Mouse (Mus musculus): ENCODE results near the gene Glce. TPM values are rescaled to one million over a fixed set of nuclear protein-coding genes. Genes with fewer than 3 reads are reported as not detected.

Glce gene
- total RNA-seq (2021), result 10 to 100 TPM; 28.5 to 31.1 TPM

GRCm38 (mm10) chr9:62122508-62123215 lies at the start of gene Glce:
Gene Glce, minus strand, starts transcription at chr9:62122655.
- DNase-seq (ENCODE audit: low spot score in 2 of 2), result peak; percentile 97 to 98
- intact Hi-C loops (cut with DNase I), result loop anchor here (2.0 to 10.0 kb wide), 3 partner anchors 82 to 158 kb away; no protein-coding TSS in a partner anchor

DNA sequence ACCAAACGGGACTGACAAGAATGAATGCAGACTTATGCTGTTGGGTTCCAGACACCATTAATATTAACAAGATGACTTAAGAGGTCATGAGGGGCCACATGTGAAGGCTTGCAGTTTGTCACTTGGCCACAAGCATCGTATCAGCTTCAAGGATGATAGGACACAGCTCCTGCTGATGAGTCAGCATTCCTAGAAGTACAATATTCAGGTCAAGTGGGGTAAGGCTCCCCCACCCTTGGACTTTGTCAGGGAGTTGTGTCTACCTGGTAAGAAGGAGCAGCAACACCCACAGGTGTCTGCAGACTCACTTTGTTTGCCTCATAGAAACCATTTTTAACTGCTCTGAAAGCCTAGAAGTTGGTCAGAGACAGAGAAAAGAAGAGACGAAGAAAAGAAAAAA lies 49.8 kb upstream of the Glce start:
- intact Hi-C loops (cut with DNase I), result no loop called here
- DNase-seq (ENCODE audit: low spot score in 2 of 2), result no peak

DNA sequence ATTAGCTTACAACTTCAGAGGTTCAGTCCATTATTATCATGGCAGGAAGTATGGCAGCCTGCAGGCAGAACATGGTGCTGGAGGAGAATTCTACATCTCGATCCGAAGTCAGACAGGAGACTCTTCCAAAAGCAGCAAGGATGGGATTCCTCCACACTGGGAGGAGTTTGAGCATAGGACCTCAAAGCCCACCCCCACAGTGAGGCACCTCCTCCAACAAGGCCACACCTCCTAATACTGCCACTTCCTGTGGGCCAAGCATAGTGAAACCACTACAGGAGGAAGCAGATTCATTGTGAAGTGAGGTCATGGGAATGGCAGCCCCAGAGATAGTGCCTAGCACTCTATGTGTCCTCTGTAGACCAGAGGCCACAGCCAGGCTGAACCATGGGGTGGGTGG lies 48.5 kb upstream of the Glce start:
- intact Hi-C loops (cut with DNase I), result no loop called here
- DNase-seq (ENCODE audit: low spot score in 2 of 2), result no peak

- no peak for DNase-seq (ENCODE audit: low spot score in 2 of 2)
- intact Hi-C loops (cut with DNase I), result no loop called here
These were observed 44.2 kb upstream of the Glce start for GRCm38 (mm10) chr9:62166621-62167020.

GRCm38 (mm10) chr9:62166186-62166585 lies 43.7 kb upstream of the Glce start:
- no peak for DNase-seq (ENCODE audit: low spot score in 2 of 2)
- intact Hi-C loops (cut with DNase I), result no loop called here

DNA sequence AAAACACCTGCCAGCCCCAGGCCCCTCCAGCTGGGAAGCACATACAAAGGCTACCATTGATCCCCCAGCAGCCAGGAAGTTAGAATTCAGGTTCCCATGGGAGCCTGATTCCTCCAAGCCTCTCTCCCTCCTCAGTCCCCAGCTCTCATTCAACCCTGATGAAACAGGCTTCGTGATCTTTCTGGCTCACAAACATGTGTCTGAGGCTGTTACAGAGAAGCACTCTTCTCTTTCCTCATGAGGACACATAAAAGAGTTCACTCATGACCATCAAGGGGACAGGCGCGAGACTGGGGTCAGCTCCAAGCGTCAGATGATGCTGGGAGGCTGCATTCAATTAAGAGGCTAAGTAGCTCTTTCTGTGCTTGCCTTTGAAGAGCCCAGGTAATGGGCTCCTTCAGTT lies 40.4 kb upstream of the Glce start:
- DNase-seq (ENCODE audit: low spot score in 2 of 2), result no peak

DNA sequence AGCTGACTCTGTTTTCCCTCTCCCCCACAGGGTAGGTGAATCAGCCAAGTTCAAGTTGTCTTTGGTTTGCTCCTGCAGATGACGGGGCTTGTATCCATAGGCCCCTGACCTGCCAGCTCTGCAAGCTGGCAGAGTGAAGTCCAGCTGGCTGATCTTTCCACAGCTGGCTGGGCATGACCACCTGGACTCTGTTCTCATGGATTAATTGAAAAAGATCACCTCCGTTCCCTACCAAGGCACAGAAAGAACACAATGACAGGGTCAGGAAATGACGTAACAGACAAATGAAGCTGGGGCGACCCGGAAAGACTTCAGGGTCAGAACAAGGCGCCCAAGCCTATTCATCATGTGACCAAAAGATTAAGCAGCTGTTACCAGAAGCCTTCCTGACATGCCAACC lies 38.3 kb upstream of the Glce start:
- intact Hi-C loops (cut with DNase I), result no loop called here
- DNase-seq (ENCODE audit: low spot score in 2 of 2), result no peak

More for the DNA sequence above, 40.4 kb upstream of the Glce start:
- intact Hi-C loops (cut with DNase I), result no loop called here

DNA sequence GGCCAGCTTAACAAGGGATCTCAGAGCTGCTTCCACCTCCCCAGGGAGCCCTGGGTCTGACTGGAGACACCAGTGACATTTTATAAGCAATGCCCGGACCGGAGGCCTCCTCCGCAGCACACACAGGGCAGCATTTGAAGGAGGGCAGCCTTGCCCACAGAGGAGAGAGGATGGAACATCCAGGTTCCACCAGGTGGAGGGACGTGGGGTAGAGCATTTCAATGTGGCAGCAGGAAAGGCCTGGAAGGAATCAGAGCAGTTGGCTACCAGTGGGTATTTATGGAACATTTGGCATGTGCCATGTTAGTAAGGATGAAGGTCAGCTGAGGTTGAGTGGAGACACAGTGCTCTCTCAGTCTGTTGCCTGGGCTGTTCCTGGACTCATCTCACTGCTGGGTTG lies 36.3 kb upstream of the Glce start:
- DNase-seq (ENCODE audit: low spot score in 2 of 2), result no peak
- intact Hi-C loops (cut with DNase I), result no loop called here

GRCm38 (mm10) chr9:62155821-62156220 lies 33.4 kb upstream of the Glce start:
- DNase-seq (ENCODE audit: low spot score in 2 of 2), result no peak
- intact Hi-C loops (cut with DNase I), result no loop called here

- intact Hi-C loops (cut with DNase I), result no loop called here
- DNase-seq (ENCODE audit: low spot score in 2 of 2), result no peak
These were observed 32.9 kb upstream of the Glce start for GRCm38 (mm10) chr9:62155400-62155799.

DNA sequence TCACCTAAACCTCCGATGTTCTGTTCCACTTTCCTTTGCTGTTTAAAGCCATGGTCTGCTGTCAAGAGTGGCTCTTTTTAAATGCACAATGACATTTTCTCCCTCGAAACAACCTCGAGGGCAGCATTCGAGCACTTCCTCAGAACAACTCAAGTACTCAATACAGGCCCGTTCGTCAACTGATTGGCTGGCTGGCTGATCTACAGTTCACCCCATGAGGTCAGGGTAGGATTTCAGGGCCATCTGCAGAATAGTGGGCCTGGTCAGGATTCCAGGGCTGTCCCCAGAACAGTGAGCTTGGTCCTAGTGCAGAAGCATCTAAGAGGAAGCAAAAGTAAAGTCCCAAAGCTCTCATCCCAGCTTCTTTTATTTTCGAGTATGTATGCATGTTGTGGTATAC lies 32.5 kb upstream of the Glce start:
- intact Hi-C loops (cut with DNase I), result no loop called here

DNA sequence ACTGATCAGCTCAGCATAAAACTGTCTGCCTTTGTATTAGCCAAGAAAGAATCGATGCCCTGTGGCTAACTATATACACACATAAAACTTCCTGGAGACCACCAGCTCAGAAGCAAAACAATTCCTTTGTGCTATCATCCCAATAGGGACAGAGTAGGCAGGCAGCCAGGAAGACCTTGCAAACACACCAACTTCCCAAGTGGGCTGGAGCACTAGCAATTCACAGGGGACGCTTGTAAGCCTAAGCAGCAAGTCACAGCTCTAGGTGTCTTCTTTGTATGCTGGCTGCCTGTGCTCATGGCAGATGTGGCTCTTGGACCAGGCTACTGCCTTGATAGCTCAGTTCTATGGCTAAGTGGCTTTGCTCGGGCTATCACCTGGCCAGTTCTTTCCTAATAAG lies 32.1 kb upstream of the Glce start:
- DNase-seq (ENCODE audit: low spot score in 2 of 2), result no peak

More for the DNA sequence above, 32.5 kb upstream of the Glce start:
- DNase-seq (ENCODE audit: low spot score in 2 of 2), result no peak

DNA sequence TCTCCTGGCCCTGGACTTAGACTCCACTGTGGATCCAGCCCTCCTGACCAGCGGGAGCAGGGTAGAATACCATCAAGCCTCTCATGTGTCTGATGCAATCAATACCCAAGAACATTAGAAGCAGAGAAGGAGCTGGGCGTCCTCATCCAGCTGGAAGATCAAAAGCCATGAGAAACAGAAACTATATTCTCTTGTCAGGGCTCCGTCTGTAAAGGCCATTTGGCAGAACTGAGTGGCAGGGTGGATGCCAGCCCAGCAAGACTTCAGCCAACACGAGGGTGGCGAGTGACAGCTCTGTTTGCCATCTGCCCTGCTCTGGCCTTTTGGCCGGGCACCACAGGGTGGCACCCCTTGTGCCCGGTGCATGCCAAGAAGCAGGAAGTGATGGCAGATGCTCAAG lies 30.8 kb upstream of the Glce start:
- no peak for DNase-seq (ENCODE audit: low spot score in 2 of 2)
- intact Hi-C loops (cut with DNase I), result no loop called here

More for the DNA sequence above, 32.1 kb upstream of the Glce start:
- intact Hi-C loops (cut with DNase I), result no loop called here

GRCm38 (mm10) chr9:62152506-62152905 lies 30.1 kb upstream of the Glce start:
- intact Hi-C loops (cut with DNase I), result no loop called here
- DNase-seq (ENCODE audit: low spot score in 2 of 2), result no peak

- DNase-seq (ENCODE audit: low spot score in 2 of 2), result no peak
- intact Hi-C loops (cut with DNase I), result no loop called here
These were observed 22.7 kb upstream of the Glce start for GRCm38 (mm10) chr9:62145198-62145597.

GRCm38 (mm10) chr9:62143428-62143827 lies 21.0 kb upstream of the Glce start:
- DNase-seq (ENCODE audit: low spot score in 2 of 2), result no peak
- intact Hi-C loops (cut with DNase I), result no loop called here

GRCm38 (mm10) chr9:62139027-62139426 lies 16.6 kb upstream of the Glce start:
- no peak for DNase-seq (ENCODE audit: low spot score in 2 of 2)
- intact Hi-C loops (cut with DNase I), result no loop called here

DNA sequence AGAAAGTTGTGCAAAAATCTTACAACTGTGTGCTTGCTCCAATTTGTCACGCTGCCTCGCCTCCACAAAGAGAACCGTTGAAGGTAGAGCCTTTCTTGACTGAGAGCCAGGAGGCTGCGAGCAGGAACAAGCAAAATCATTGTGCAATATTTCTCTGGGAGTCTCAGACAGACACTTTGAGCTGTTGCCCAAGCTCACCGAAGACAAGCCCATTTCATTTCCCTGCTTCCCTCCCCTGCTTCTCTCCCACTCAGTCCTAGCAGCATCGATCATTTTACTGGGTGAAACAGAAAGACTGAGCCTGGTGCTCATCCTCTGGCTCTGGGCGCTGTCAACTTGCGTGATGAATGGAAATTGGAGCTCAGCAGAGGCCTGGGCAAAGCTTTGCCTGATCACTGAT lies 14.8 kb upstream of the Glce start:
- intact Hi-C loops (cut with DNase I), result no loop called here
- peak; percentile 51 to 58 for DNase-seq (ENCODE audit: low spot score in 2 of 2)

- no peak for DNase-seq (ENCODE audit: low spot score in 2 of 2)
- intact Hi-C loops (cut with DNase I), result no loop called here
These were observed 9.7 kb upstream of the Glce start for GRCm38 (mm10) chr9:62132005-62132782.

DNA sequence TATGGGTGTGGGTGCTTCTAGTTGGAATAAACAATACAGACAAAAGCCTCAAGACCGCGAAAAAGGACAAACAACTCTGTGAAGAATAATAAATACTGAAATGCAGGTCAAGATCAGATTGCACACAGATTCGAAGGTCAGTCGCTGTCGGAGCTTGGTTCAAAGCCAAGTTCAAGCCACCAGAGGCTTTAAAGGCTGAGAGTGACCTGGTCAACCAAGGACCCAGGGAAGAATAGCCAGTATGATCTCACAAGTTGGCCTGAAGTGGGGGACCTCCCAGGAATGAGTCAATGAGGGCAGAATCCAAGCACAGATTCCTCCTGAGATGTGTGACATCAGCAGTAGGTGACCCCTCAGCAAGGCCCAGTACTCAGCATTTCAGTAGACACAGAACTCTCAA lies 8.3 kb upstream of the Glce start:
- DNase-seq (ENCODE audit: low spot score in 2 of 2), result no peak
- intact Hi-C loops (cut with DNase I), result no loop called here

DNA sequence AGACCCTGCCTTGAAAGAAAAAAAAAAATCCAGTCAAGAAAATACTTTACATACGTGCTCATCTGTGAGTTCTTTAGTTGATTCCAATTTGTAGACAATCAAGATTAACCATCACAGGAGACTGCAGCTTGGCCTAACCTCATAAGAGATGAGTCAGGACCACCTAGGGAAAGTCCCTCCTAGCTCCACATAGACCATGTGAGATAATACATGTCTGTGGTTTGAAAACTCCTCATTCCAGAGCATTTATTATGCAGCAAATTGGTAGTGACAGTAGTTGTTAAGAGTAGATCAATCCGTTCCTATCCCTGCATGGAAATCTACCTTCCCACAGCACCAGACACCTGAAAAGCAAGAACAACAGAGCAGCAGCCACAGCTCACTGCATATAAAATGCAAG lies 5.6 kb upstream of the Glce start:
- no peak for DNase-seq (ENCODE audit: low spot score in 2 of 2)
- intact Hi-C loops (cut with DNase I), result loop anchor here (10.0 kb wide), 1 partner anchor 163 kb away; no protein-coding TSS in a partner anchor
